Mouse (Mus musculus) CD8-positive naive resting alpha-beta T cell, adult 57 days (primary cell): Measurements from ENCODE around the gene Olfr1232. TPM values are rescaled to one million over a fixed set of nuclear protein-coding genes. Genes with fewer than 3 reads are reported as not detected.

Experiments used
- total RNA-seq: library from RNA; stranded (reverse); gene quantifications from one replicate; pipeline ENCODE4 v1.2.4, GENCODE M21; 2023

Gene Olfr1232
- total RNA-seq = not detected

DNA sequence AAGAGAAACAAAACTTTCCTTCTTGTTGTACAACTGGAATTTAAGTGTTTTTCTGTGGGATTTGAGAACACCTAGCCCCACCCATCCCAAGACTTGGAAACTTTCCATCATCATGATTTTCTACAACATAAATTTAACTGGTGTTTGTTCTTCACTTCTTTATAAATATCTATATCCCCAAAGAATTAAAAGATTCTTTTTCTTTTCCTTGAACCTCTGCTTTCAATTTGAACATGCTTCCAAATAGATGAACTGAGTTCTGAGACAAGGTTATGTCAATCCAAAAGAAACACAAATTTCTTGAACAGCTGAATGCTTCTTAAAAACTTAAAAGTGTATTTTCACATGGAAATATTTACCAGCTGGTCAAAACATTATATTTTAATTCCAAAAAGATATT lies at the start of gene Olfr1232:
Gene Olfr1232 (minus strand): TSS at position 101 of the 400 bp plus-strand sequence.

DNA sequence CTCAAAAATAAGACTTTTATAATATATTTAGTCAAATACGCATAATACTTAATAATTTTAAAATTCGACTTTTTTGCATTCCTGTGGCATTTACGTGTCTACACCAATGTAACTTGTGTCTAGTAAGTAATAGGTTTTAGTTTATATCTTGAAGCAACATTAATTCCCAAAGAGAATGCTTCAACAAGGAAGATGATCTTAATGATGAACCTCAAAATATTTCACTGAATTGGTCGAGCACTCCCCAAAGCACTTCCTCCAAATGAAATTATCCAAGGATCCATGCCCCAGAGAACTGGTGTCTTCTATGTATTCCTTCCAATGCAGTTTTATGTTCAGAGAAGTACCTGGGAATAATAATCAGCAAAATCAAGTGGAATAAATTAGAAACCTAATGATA lies 35.3 kb upstream of the Olfr1232 start, which contains the start of gene Olfr1234:
Gene Olfr1234 (minus strand): TSS at position 101 of the 400 bp plus-strand sequence.

DNA sequence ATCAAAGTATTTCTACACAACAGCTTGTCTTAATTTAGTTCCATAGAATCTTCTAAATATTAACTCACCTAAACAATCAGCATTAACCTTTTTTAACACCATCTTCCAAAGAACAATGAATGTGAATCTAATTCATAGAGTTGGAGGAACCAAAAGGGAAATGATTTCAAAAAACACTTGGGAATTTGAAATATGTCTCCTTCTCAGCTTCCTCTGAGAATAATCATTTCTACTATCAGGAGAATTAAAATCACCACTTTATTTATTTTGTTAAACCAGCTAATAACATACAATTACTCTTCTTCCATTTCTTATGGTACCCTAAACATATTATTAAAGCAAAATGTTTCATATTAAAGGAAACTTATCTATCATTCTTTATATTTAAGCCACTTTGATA lies 12.8 kb upstream of the Olfr1232 start, which contains the start of gene Olfr1233:
Gene Olfr1233 (minus strand): TSS at position 101 of the 400 bp plus-strand sequence.

DNA sequence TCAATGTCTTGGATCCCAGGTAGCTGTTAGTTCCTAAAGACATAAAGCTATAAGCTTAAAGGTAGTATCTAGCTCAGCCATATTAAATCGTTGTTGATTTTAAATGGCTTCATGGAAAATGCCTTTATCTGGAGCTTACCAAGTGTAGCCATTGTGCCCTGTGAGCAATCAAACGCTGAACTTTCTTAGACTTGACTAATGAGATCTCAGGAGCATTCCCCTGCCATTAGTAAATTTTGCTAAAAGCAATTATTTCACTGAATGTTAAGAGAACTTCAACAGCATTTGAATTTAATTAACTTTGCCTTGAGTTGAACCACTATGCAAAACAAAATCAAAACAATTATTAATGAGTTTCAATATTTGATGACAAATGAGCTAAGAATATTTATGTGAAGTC lies 22.5 kb downstream of the Olfr1232 start, which contains the start of gene Olfr1231:
Gene Olfr1231 (minus strand): TSS at position 101 of the 400 bp plus-strand sequence.

DNA sequence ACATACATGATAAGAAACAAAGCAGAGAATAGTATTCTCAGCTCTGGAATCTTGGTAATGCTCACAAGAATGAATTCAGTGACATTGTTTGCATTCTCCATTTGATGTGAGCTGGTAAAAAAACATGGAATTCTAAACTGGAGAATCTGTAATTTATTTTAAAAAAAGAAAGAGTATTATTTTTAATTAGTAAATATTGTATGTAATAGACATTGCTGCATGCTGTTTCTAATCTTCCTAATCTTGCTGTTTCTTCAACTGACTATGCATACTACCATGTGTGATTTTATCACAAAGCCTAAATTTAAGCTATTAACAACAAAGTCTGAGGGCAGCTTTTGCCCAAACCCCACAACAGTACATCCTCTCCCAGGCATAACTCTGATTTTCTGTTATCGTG lies 32.3 kb downstream of the Olfr1232 start, which contains the start of gene Olfr1230:
Gene Olfr1230 (minus strand): TSS at position 101 of the 400 bp plus-strand sequence.

DNA sequence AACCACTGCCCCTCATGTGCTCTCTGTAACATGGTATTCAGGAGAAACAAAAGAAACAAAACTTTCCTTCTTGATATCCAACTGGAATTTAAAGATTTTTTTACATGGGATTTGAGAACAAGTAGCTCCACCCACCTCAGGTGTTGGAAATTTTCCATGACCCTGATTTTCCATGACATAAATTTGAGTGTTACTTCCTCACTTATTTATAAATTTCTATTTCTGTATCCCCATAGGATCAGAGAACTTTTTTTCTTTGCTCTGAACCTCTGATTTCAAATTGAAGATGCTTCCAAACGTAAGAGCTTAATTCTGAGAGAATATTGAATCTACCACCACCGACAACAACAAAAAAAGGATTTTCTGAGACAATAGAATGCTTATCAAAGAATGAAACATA lies 41.6 kb downstream of the Olfr1232 start, which contains the start of gene Olfr1229:
Gene Olfr1229 (minus strand): TSS at position 101 of the 400 bp plus-strand sequence.

Other genes starting within 250 kb of the Olfr1232 start
- not detected for gene Olfr1219, start 246.2 kb downstream of the Olfr1232 start, total RNA-seq
- not detected for gene Olfr1220, start 222.8 kb downstream of the Olfr1232 start, total RNA-seq
- gene Olfr1221, start 212.4 kb downstream of the Olfr1232 start, total RNA-seq = not detected
- gene Olfr1222, start 196.6 kb downstream of the Olfr1232 start, total RNA-seq = not detected
- not detected for gene Olfr1223, start 178.1 kb downstream of the Olfr1232 start, total RNA-seq
- not detected for gene Olfr1224-ps1, start 165.6 kb downstream of the Olfr1232 start, total RNA-seq
- gene Olfr1225, start 155.0 kb downstream of the Olfr1232 start, total RNA-seq = not detected
- gene Olfr1226, start 129.6 kb downstream of the Olfr1232 start, total RNA-seq = not detected
- gene Olfr1228, start 75.6 kb downstream of the Olfr1232 start, total RNA-seq = not detected
- not detected for gene Olfr1229, start 41.7 kb downstream of the Olfr1232 start, total RNA-seq
- gene Olfr1230, start 32.4 kb downstream of the Olfr1232 start, total RNA-seq = not detected
- gene Olfr1231, start 22.6 kb downstream of the Olfr1232 start, total RNA-seq = not detected
- not detected for gene Olfr1233, start 12.7 kb upstream of the Olfr1232 start, total RNA-seq
- gene Olfr1234, start 35.2 kb upstream of the Olfr1232 start, total RNA-seq = not detected
- gene Olfr1238, start 80.0 kb upstream of the Olfr1232 start, total RNA-seq = not detected
- gene Olfr1239, start 90.7 kb upstream of the Olfr1232 start, total RNA-seq = not detected
- not detected for gene Olfr1240, start 113.3 kb upstream of the Olfr1232 start, total RNA-seq
- not detected for gene Olfr1241, start 157.5 kb upstream of the Olfr1232 start, total RNA-seq
- gene Olfr1242, start 168.7 kb upstream of the Olfr1232 start, total RNA-seq = not detected
- not detected for gene Olfr1243, start 201.8 kb upstream of the Olfr1232 start, total RNA-seq
- gene Olfr1245, start 248.8 kb upstream of the Olfr1232 start, total RNA-seq = not detected